Mouse (Mus musculus): ENCODE results near the gene Cachd1. TPM values are rescaled to one million over a fixed set of nuclear protein-coding genes. Genes with fewer than 3 reads are reported as not detected.
A peak's percentile ranks its signal among the peaks of the same experiment; 100 is the strongest.

The Cachd1 gene
- total RNA-seq, 4 experiments from 2014 or later = 2.6 to 3.6 (median 2.9) TPM

- DNase-seq (ENCODE audit: low spot score) = no peak
These were observed 146.5 kb downstream of the Cachd1 start for GRCm38 (mm10) chr4:100922816-100923554.

GRCm38 (mm10) chr4:100923598-100923997 lies 147.1 kb downstream of the Cachd1 start:
- no peak for DNase-seq (ENCODE audit: low spot score)

- DNase-seq (ENCODE audit: low spot score) = no peak
These were observed 147.8 kb downstream of the Cachd1 start for GRCm38 (mm10) chr4:100924276-100924675.

- DNase-seq (ENCODE audit: low spot score) = no peak
These were observed 148.7 kb downstream of the Cachd1 start for GRCm38 (mm10) chr4:100925153-100925552.

GRCm38 (mm10) chr4:100926608-100927007 lies 150.1 kb downstream of the Cachd1 start:
- no peak for DNase-seq (ENCODE audit: low spot score)

GRCm38 (mm10) chr4:100927059-100927458 lies 150.6 kb downstream of the Cachd1 start:
- no peak for DNase-seq (ENCODE audit: low spot score)

- no peak for DNase-seq (ENCODE audit: low spot score)
These were observed 167.2 kb downstream of the Cachd1 start for GRCm38 (mm10) chr4:100943689-100944088.

- DNase-seq (ENCODE audit: low spot score) = no peak
These were observed 167.8 kb downstream of the Cachd1 start for GRCm38 (mm10) chr4:100944276-100944675.

- DNase-seq (ENCODE audit: low spot score) = no peak
These were observed 168.9 kb downstream of the Cachd1 start for GRCm38 (mm10) chr4:100945171-100945899.

- DNase-seq (ENCODE audit: low spot score) = no peak
These were observed 172.3 kb downstream of the Cachd1 start for GRCm38 (mm10) chr4:100948494-100949425.

GRCm38 (mm10) chr4:100950316-100950715 lies 173.8 kb downstream of the Cachd1 start:
- DNase-seq (ENCODE audit: low spot score) = no peak

GRCm38 (mm10) chr4:100951876-100952275 lies 175.4 kb downstream of the Cachd1 start:
- DNase-seq (ENCODE audit: low spot score) = no peak

GRCm38 (mm10) chr4:100963341-100963740 lies 186.9 kb downstream of the Cachd1 start:
- DNase-seq (ENCODE audit: low spot score) = no peak

GRCm38 (mm10) chr4:100963796-100964195 lies 187.3 kb downstream of the Cachd1 start:
- DNase-seq (ENCODE audit: low spot score) = no peak

- no peak for DNase-seq (ENCODE audit: low spot score)
These were observed 191.4 kb downstream of the Cachd1 start for GRCm38 (mm10) chr4:100967703-100968392.

GRCm38 (mm10) chr4:100973641-100974454 lies 197.4 kb downstream of the Cachd1 start:
- DNase-seq (ENCODE audit: low spot score) = no peak

GRCm38 (mm10) chr4:100974455-100975035 lies 198.1 kb downstream of the Cachd1 start:
- DNase-seq (ENCODE audit: low spot score) = no peak

- DNase-seq (ENCODE audit: low spot score) = no peak
These were observed 201.0 kb downstream of the Cachd1 start for GRCm38 (mm10) chr4:100977522-100977921.

- DNase-seq (ENCODE audit: low spot score) = no peak
These were observed 210.7 kb downstream of the Cachd1 start for GRCm38 (mm10) chr4:100987187-100987586.

GRCm38 (mm10) chr4:100988231-100988799 lies 211.8 kb downstream of the Cachd1 start:
- DNase-seq (ENCODE audit: low spot score) = peak; percentile 30
